Mouse (Mus musculus): Measurements from ENCODE around the gene Hoxc9.

DNA sequence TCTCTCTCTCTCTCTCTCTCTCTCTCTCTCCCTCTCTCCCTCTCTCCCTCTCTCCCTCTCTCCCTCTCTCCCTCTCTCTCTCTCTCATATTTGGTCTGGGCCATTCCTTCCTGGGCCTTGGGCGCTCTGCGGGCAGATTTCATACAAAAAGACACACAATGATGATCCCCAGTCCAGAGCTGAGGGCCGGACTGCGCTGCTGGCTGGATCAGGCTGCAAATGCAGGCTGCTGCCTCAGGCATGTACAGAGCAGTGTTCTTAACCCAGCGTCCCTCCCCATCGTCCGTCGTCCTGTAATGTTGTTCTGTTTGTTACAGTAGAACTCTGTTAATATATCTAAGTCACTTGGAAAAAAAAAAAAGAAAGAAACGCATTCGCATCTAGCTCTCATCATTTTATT is 8.3 kb downstream of the Hoxc9 start:
- TF ChIP-seq CTCF (IDR thresholded peaks at IDR 0.05; ENCODE audit: low read depth) (no peak), EP300 (optimal IDR thresholded peaks at IDR 0.05) (no peak)

Measured in stomach, postnatal 0 days (tissue).